ENCODE assay signal across 24 mouse cellular contexts in the genomic region with DNA sequence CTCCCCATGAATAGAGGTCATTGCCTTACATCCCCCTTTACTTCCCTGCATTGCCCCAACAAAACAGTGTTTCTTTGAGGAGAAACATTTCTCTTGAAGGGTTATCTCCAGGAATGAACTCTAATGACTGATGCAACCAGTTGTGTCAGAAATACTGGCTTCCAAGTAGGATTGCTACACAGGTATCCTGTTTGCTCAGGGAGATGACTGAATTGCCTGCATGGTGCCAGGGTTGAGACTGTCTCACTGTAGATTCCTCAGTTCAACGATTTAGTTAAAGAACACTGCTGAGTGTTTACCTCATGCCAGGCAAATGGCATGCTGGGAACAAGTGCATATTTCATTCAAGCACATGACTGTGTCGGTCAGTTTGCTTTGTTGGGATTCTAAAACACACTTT.
DNase-seq lines count a peak whose midpoint lies in the region; ATAC-seq and TF ChIP-seq lines count a peak whose summit lies in the region.
"Had no signal": no experiment of that assay in that cellular context is flagged by ENCODE, and none has a peak within 500 bp of the region (broad histone marks: within the 10 kb centered on the region; RNA-seq: fewer than 3 reads in every experiment).

No protein-coding gene starts in this region.

- no peak overlapping the region for H3K9ac ChIP-seq in lung, postnatal 0 days (replicated peaks; ENCODE audit: low read depth)
- no peak overlapping the region for H3K9ac ChIP-seq in forebrain, postnatal 0 days
- H3K9ac ChIP-seq: forebrain, embryonic 13.5 days; heart, embryonic 13.5 days; hindbrain, embryonic 14.5 days had no signal

- no peaks in the 10 kb centered on the region for H3K4me1 ChIP-seq in lung, postnatal 0 days (ENCODE audit: insufficient read depth, low read depth, low read length)
- no peaks in the 10 kb centered on the region for H3K4me1 ChIP-seq in lung, adult 2 months (ENCODE audit: control insufficient read depth, insufficient read depth, low read length)
- no peaks in the 10 kb centered on the region for H3K4me1 ChIP-seq in forebrain, postnatal 0 days (ENCODE audit: insufficient read depth)
- H3K4me1 ChIP-seq: forebrain, embryonic 10.5 days; forebrain, embryonic 13.5 days had no signal

- no peak overlapping the region for H3K4me2 ChIP-seq in lung, postnatal 0 days (replicated peaks; ENCODE audit: low read depth, low read length)
- H3K4me2 ChIP-seq in forebrain, postnatal 0 days (ENCODE audit: low read depth), result no peak overlapping the region
- H3K4me2 ChIP-seq: forebrain, embryonic 13.5 days; heart, embryonic 13.5 days; hindbrain, embryonic 14.5 days had no signal

- peak; percentile 7 for DNase-seq in lung, postnatal 0 days (ENCODE audit: low spot score)
- DNase-seq in lung, adult 2 months, result no peak
- DNase-seq in NIH3T3 (ENCODE audit: low read depth), result peak; percentile 8
- DNase-seq in gonadal fat pad, adult 2 months (ENCODE audit: low read depth), result peak; percentile 17
- DNase-seq in adrenal gland, adult 8-10 months, result no peak
- no peak for DNase-seq in forebrain, postnatal 0 days
- DNase-seq: adrenal gland, postnatal 10 days; adrenal gland, postnatal 36 days; cerebellum, adult 18-20 months; cerebellum, adult 9-10 months; cerebellum, postnatal 14 days; gastrocnemius, adult 2 months; gastrocnemius, postnatal 14 days; heart, adult 18-20 months; heart, postnatal 14 days; heart, postnatal 4 days had no signal

- no peaks in the 10 kb centered on the region for H3K27me3 ChIP-seq in lung, postnatal 0 days (replicated peaks; ENCODE audit: insufficient read depth, low read length)
- no peaks in the 10 kb centered on the region for H3K27me3 ChIP-seq in forebrain, postnatal 0 days (ENCODE audit: insufficient read depth, low read length)
- H3K27me3 ChIP-seq: forebrain, embryonic 13.5 days; heart, embryonic 13.5 days had no signal

- TF ChIP-seq POLR2A in lung, adult 2 months (IDR thresholded peaks at IDR 0.05; ENCODE audit: borderline replicate concordance, extremely low read depth, low read depth, low read length), result no peak

- no peak for TF ChIP-seq CTCF in lung, postnatal 0 days (IDR thresholded peaks at IDR 0.05)
- no peak for TF ChIP-seq CTCF in lung, adult 2 months (IDR thresholded peaks at IDR 0.05; ENCODE audit: insufficient read depth, low read length)
- no peak for TF ChIP-seq CTCF in forebrain, postnatal 0 days (IDR thresholded peaks at IDR 0.05; ENCODE audit: low read depth)

- H3K36me3 ChIP-seq in lung, postnatal 0 days (ENCODE audit: insufficient read depth, low read length), result no peaks in the 10 kb centered on the region
- no peaks in the 10 kb centered on the region for H3K36me3 ChIP-seq in forebrain, postnatal 0 days (ENCODE audit: insufficient read depth)
- H3K36me3 ChIP-seq: forebrain, embryonic 10.5 days; heart, embryonic 13.5 days had no signal

- peak; percentile 62 for ATAC-seq in lung, postnatal 0 days
- no peak for ATAC-seq in forebrain, postnatal 0 days
- ATAC-seq: activated CD4-positive, CD25-positive, alpha-beta regulatory T cell, adult 4 months; CD4-positive, CD25-positive, alpha-beta regulatory T cell, adult 4 months; forebrain, embryonic 13.5 days; forebrain, embryonic 16.5 days; hindbrain, postnatal 0 days had no signal

- H3K9me3 ChIP-seq in lung, postnatal 0 days (ENCODE audit: low read length), result no peaks in the 10 kb centered on the region
- H3K9me3 ChIP-seq in forebrain, postnatal 0 days (ENCODE audit: low read length), result no peaks in the 10 kb centered on the region
- H3K9me3 ChIP-seq: forebrain, embryonic 10.5 days; forebrain, embryonic 13.5 days; heart, embryonic 13.5 days had no signal

- no peak overlapping the region for H3K4me3 ChIP-seq in lung, postnatal 0 days (ENCODE audit: low read depth, low read length)
- no peak overlapping the region for H3K4me3 ChIP-seq in lung, adult 2 months (replicated peaks; ENCODE audit: extremely low read depth, low read depth, low read length)
- H3K4me3 ChIP-seq in forebrain, postnatal 0 days (ENCODE audit: low read depth, low read length), result no peak overlapping the region
- H3K4me3 ChIP-seq: forebrain, embryonic 10.5 days; forebrain, embryonic 13.5 days; gastrocnemius, adult 2 months; heart, embryonic 13.5 days had no signal

- 51% methylated on average over 2 of the region's 2 CpGs for WGBS in lung, postnatal 0 days
- WGBS in lung, adult 2 months, result 61% methylated on average over 2 of the region's 2 CpGs
- WGBS in forebrain, postnatal 0 days, result 67% methylated on average over 2 of the region's 2 CpGs

- H3K27ac ChIP-seq in lung, postnatal 0 days (ENCODE audit: low read length), result no peak overlapping the region
- H3K27ac ChIP-seq in forebrain, postnatal 0 days (ENCODE audit: low read depth, low read length), result no peak overlapping the region
- H3K27ac ChIP-seq: forebrain, embryonic 10.5 days; forebrain, embryonic 13.5 days; gastrocnemius, adult 2 months; heart, embryonic 13.5 days; hindbrain, embryonic 14.5 days; hindbrain, postnatal 0 days had no signal

- 0 out of 2 replicates have a peak, but pooled peaks have one; percentile 26 for TF ChIP-seq EP300 in lung, postnatal 0 days (IDR thresholded peaks at IDR 0.05)

Comparison
In these comparisons a context has a peak if more than half of its experiments do, and no peak if none do; other contexts are left out.
1. DNase-seq: peak in lung, postnatal 0 days (single experiment), NIH3T3 (single experiment) and gonadal fat pad, adult 2 months (single experiment); none in lung, adult 2 months (single experiment), adrenal gland, adult 8-10 months (single experiment) and forebrain, postnatal 0 days (single experiment).